Mouse (Mus musculus) myocyte (in vitro differentiated cells): ENCODE measurements at regions not wholly inside any gene's neighbourhood (a gene's known extent, or its start where the extent isn't known, plus 50 kb on each side); places are given as distances from the start of the nearest gene placed in this dataset.

Experiments
- H3K27me3 ChIP-seq: one replicate; pipeline ENCODE4 v1.6.1; 2011; ENCODE audit not compliant: control insufficient read depth, insufficient read depth, insufficient read length
- H3K36me3 ChIP-seq: one replicate; pipeline ENCODE4 v1.6.1; 2011; ENCODE audit not compliant: control insufficient read depth, insufficient read depth
- H3K4me2 ChIP-seq: one replicate; pipeline ENCODE4 v1.6.1; 2011; ENCODE audit warnings: low read depth, control low read depth
- H3K4me3 ChIP-seq: one replicate; pipeline ENCODE4 v1.5.1; 2011; ENCODE audit warnings: mild to moderate bottlenecking, control low read depth, moderate library complexity
- H3K79me2 ChIP-seq: one replicate; pipeline ENCODE4 v1.6.1; 2011; ENCODE audit not compliant: control insufficient read depth, insufficient read depth
- H3ac ChIP-seq: one replicate; pipeline ENCODE4 v1.6.1; 2011; ENCODE audit not compliant: control insufficient read depth, insufficient read length
- CEBPB ChIP-seq: IDR thresholded peaks from 2 replicates; pipeline ENCODE4 v1.6.1; 2011; ENCODE audit warnings: mild to moderate bottlenecking, moderate library complexity; ENCODE audit not compliant: poor library complexity, insufficient read depth, severe bottlenecking
- E2F4 ChIP-seq: IDR thresholded peaks from one replicate; pipeline ENCODE4 v1.6.1; 2011; ENCODE audit warnings: mild to moderate bottlenecking, control low read depth, moderate library complexity; ENCODE audit not compliant: insufficient read depth
- MAX ChIP-seq: IDR thresholded peaks from one replicate; pipeline ENCODE4 v1.6.1; 2011; ENCODE audit warnings: low read depth, mild to moderate bottlenecking, control low read depth
- MYOD1 ChIP-seq, 3 experiments: IDR thresholded peaks; one replicate each; pipeline ENCODE4 v1.6.1; 2011; ENCODE audit warnings: control low read depth in 2 of 3, low read depth in 2 of 3, mild to moderate bottlenecking in 2 of 3, moderate library complexity in 1 of 3; ENCODE audit not compliant: insufficient read length in 2 of 3, control insufficient read depth in 1 of 3
- MYOG ChIP-seq, 3 experiments: IDR thresholded peaks; one replicate each; pipeline ENCODE4 v1.6.1; 2011; ENCODE audit warnings: control low read depth in 2 of 3, low read depth in 2 of 3, mild to moderate bottlenecking in 2 of 3; ENCODE audit not compliant: insufficient read length in 2 of 3, control insufficient read depth in 1 of 3, insufficient read depth in 1 of 3
- POLR2A ChIP-seq: IDR thresholded peaks from one replicate; pipeline ENCODE4 v1.6.1; 2011; ENCODE audit warnings: low read depth, mild to moderate bottlenecking, control low read depth, moderate library complexity; ENCODE audit not compliant: insufficient read length
- POLR2AphosphoS2 ChIP-seq: IDR thresholded peaks from one replicate; pipeline ENCODE4 v1.6.1; 2011; ENCODE audit warnings: low read depth, control low read depth; ENCODE audit not compliant: insufficient read length
- REST ChIP-seq: IDR thresholded peaks from one replicate; pipeline ENCODE4 v1.6.1; 2011; ENCODE audit warnings: mild to moderate bottlenecking, control low read depth, moderate library complexity; ENCODE audit not compliant: insufficient read depth, insufficient read length
- SRF ChIP-seq: IDR thresholded peaks from one replicate; pipeline ENCODE4 v1.6.1; 2011; ENCODE audit warnings: low read depth; ENCODE audit not compliant: control insufficient read depth, insufficient read length
- TCF12 ChIP-seq: IDR thresholded peaks from one replicate; pipeline ENCODE4 v1.6.1; 2011; ENCODE audit warnings: mild to moderate bottlenecking, control low read depth; ENCODE audit not compliant: poor library complexity, insufficient read depth, severe bottlenecking
- TCF3 ChIP-seq: IDR thresholded peaks from one replicate; pipeline ENCODE4 v1.6.1; 2011; ENCODE audit warnings: low read depth, control low read depth; ENCODE audit not compliant: insufficient read length
- USF1 ChIP-seq: IDR thresholded peaks from one replicate; pipeline ENCODE4 v1.6.1; 2011; ENCODE audit warnings: low read depth, mild to moderate bottlenecking, control low read depth, moderate library complexity

DNA sequence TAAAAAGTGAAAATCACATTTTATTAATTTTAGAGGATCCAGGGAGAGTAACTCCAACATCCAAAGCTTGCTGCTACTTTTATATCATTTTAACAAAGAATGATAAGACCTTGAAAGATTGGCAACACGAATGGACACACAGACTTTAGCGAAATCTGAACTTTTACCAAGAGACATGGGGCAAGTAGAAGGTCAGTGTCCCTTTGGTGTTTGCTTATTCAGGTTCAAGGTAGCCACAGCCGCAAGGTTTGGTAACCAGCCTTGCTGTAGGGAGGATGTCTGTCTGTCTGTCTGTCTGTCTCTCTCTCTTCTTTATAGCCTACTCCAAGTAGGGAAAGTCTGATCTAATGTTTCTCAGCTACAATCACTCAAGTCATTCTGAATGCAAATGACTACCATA, 75.0 kb upstream of the Tmc1 start:
- H3K36me3 ChIP-seq = no peaks in the 10 kb centered on the region
- no peak overlapping the region for H3K4me3 ChIP-seq
- no peak overlapping the region for H3ac ChIP-seq
- H3K79me2 ChIP-seq = no peaks in the 10 kb centered on the region
- TF ChIP-seq USF1 = no peak
- no peak for TF ChIP-seq SRF
- TF ChIP-seq E2F4 = no peak
- no peak for TF ChIP-seq TCF12
- TF ChIP-seq POLR2AphosphoS2 = no peak
- no peak for TF ChIP-seq MAX
- TF ChIP-seq MYOD1 (IDR thresholded peaks at IDR 0.05; ENCODE audit: control insufficient read depth in 1 of 3, insufficient read length in 2 of 3, low read depth in 2 of 3) = no peak
- no peak for TF ChIP-seq TCF3
- no peak overlapping the region for H3K4me2 ChIP-seq
- H3K27me3 ChIP-seq = no peaks in the 10 kb centered on the region

DNA sequence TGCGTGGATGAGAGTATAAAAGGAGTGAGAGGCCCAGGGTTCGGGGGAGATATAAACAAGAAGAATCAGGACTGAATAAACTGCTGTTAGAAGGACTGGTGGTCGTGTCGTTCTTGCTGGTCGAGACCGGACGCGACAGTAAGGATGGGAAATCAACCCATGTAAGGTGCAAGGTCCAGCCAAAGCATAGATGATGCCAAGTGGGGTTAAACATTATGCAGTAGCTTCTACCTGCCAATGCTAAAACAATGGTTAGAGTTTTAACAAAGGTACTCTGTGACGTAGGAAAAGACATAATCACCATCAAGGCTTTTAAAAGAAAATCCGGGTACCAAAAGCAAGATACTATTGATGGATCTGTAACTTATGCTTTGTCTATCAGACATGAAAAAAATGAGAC, 58.4 kb upstream of the Tmc1 start:
- no peak overlapping the region for H3K4me3 ChIP-seq
- TF ChIP-seq CEBPB = no peak
- TF ChIP-seq SRF = no peak
- no peak for TF ChIP-seq TCF12
- no peak for TF ChIP-seq TCF3
- no peak for TF ChIP-seq POLR2AphosphoS2
- no peak for TF ChIP-seq POLR2A
- no peak for TF ChIP-seq MAX
- TF ChIP-seq USF1 = no peak
- no peak for TF ChIP-seq MYOG (IDR thresholded peaks at IDR 0.05; ENCODE audit: control insufficient read depth in 1 of 3, insufficient read depth in 1 of 3, insufficient read length in 2 of 3, low read depth in 2 of 3)
- no peak for TF ChIP-seq MYOD1 (IDR thresholded peaks at IDR 0.05; ENCODE audit: control insufficient read depth in 1 of 3, insufficient read length in 2 of 3, low read depth in 2 of 3)
- TF ChIP-seq REST = no peak
- no peak for TF ChIP-seq E2F4
- H3K4me2 ChIP-seq = no peak overlapping the region
- no peaks in the 10 kb centered on the region for H3K27me3 ChIP-seq
- H3K79me2 ChIP-seq = no peaks in the 10 kb centered on the region
- H3K36me3 ChIP-seq = no peaks in the 10 kb centered on the region
- no peak overlapping the region for H3ac ChIP-seq

DNA sequence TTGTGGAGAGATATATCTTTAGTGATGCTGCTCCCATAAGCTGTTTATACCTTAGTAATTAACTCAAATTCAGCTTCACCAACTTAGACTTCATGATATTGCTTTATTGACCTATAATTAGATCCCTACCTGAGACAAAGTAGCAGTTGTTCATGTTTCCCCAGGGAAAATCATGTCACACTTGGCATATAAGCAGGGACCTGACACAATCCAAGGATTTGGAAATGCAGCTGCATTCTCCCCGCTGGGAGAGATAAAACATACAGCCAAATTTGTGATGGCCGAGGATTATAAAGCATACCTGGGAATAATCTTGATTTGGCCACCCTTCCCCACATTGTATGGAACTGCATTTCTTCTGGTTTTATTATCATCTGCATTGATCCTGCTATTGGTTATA, 55.6 kb upstream of the Tmc1 start:
- Histone ChIP-seq H3K36me3 (no peaks in the 10 kb centered on the region), H3K4me2 (no peak overlapping the region), H3K79me2 (no peaks in the 10 kb centered on the region), H3ac (no peak overlapping the region), H3K27me3 (no peaks in the 10 kb centered on the region), H3K4me3 (no peak overlapping the region)
- TF ChIP-seq E2F4 (no peak), POLR2A (no peak), SRF (no peak), MAX (no peak), TCF3 (no peak), MYOG (IDR thresholded peaks at IDR 0.05; ENCODE audit: control insufficient read depth in 1 of 3, insufficient read depth in 1 of 3, insufficient read length in 2 of 3, low read depth in 2 of 3) (no peak), MYOD1 (IDR thresholded peaks at IDR 0.05; ENCODE audit: control insufficient read depth in 1 of 3, insufficient read length in 2 of 3, low read depth in 2 of 3) (no peak), REST (no peak), USF1 (no peak), POLR2AphosphoS2 (no peak), TCF12 (no peak), CEBPB (no peak)

DNA sequence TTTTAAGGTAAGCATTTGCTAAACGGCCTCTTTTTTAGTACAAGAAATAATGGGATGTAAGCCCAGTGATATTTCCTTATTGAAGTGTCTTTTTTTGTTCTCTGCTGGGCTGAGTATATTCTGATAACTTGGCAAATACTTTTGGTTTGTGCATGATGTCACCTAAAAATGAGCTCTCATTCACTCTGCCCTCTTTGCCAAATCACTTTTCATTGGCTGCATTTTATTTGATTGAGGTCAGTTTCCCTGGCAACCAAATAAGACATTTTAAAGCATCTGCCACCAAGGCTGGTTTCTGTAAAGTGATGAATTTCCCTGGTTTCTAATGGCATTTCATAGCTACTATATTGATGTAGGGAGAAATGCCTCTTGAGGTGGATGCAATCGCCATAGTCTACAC, 50.4 kb upstream of the Tmc1 start:
- Histone ChIP-seq H3K4me3 (no peak overlapping the region), H3ac (no peak overlapping the region), H3K27me3 (no peaks in the 10 kb centered on the region), H3K79me2 (no peaks in the 10 kb centered on the region), H3K4me2 (no peak overlapping the region), H3K36me3 (no peaks in the 10 kb centered on the region)
- no peak for TF ChIP-seq TCF12
- TF ChIP-seq MYOD1 (IDR thresholded peaks at IDR 0.05; ENCODE audit: control insufficient read depth in 1 of 3, insufficient read length in 2 of 3, low read depth in 2 of 3) = no peak
- no peak for TF ChIP-seq CEBPB
- no peak for TF ChIP-seq SRF
- TF ChIP-seq MAX = no peak
- TF ChIP-seq TCF3 = no peak
- no peak for TF ChIP-seq POLR2A
- no peak for TF ChIP-seq USF1
- no peak for TF ChIP-seq REST
- TF ChIP-seq MYOG (IDR thresholded peaks at IDR 0.05; ENCODE audit: control insufficient read depth in 1 of 3, insufficient read depth in 1 of 3, insufficient read length in 2 of 3, low read depth in 2 of 3) = no peak
- no peak for TF ChIP-seq POLR2AphosphoS2
